ENCODE assay signal across 8 mouse cellular contexts in the genomic region with DNA sequence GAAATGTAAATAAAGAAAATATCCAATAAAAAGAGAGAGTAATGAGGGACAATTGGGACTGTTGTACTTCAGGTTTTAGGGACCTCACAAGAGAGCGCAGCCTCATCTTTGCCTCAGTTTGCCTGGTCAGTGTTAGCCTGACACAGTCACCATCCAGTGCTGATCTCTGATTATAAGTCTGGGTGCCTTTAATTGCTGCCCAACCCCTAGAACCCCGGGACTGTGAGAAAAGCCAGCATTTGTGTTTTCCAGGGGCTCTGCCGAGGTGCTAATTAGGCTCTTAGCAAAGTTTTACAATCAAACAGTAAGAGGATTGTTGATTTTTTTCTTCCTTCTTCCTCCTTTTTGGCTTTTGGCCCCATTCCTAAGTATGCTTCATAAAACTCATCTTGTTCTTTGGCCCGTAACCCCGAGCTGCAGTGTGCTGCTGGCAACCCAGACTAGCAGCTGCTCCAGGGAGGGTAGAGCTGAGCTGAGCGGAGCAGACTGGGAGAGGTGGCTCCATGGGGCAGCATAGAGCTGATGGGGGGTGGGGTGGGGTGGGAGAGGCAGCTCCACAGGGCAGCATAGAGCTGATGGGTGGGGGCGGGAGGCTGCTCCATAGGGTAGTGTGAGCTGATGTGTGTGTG. TPM values are rescaled to one million over a fixed set of nuclear protein-coding genes. Genes with fewer than 3 reads are reported as not detected.
DNase-seq lines count a peak whose midpoint lies in the region; ATAC-seq lines count a peak whose summit lies in the region.

No protein-coding gene starts in this region.

- peak; percentile 11 for DNase-seq in adrenal gland, postnatal 10 days
- DNase-seq in adrenal gland, adult 2 months = no peak
- no peak for DNase-seq in neural tube, embryonic 10.5 days (ENCODE audit: extremely low spot score, low spot score)
- peak; percentile 25 for DNase-seq in lung, postnatal 36 days
- no peak for DNase-seq in MN1 (ENCODE audit: low spot score)

- H3K4me3 ChIP-seq in neural tube, embryonic 13.5 days = no peak overlapping the region
- no peak overlapping the region for H3K4me3 ChIP-seq in intestine, embryonic 15.5 days (replicated peaks)

- peaks cover 23% of the 10 kb centered on the region for H3K4me1 ChIP-seq in neural tube, embryonic 13.5 days (replicated peaks)
- 0 out of 2 replicates have a peak, but pooled peaks cover 3% of the 10 kb centered on the region for H3K4me1 ChIP-seq in intestine, embryonic 15.5 days (replicated peaks)

- H3K27ac ChIP-seq in neural tube, embryonic 13.5 days (replicated peaks) = no peak overlapping the region
- no peak overlapping the region for H3K27ac ChIP-seq in intestine, embryonic 15.5 days

- WGBS in neural tube, embryonic 13.5 days = 25% methylated on average over 6 of the region's 7 CpGs
- WGBS in intestine, embryonic 15.5 days = 18% methylated on average over 6 of the region's 7 CpGs

- H3K9me3 ChIP-seq in neural tube, embryonic 13.5 days = no peaks in the 10 kb centered on the region
- H3K9me3 ChIP-seq in intestine, embryonic 15.5 days = no peaks in the 10 kb centered on the region

- peaks cover 24% of the 10 kb centered on the region for H3K36me3 ChIP-seq in neural tube, embryonic 13.5 days
- H3K36me3 ChIP-seq in intestine, embryonic 15.5 days = no peaks in the 10 kb centered on the region

- H3K4me2 ChIP-seq in neural tube, embryonic 13.5 days = no peak overlapping the region
- H3K4me2 ChIP-seq in intestine, embryonic 15.5 days (replicated peaks) = peak overlapping the region; percentile 12; the same call in 1 of the 2 replicates

- no peaks in the 10 kb centered on the region for H3K27me3 ChIP-seq in neural tube, embryonic 13.5 days
- no peaks in the 10 kb centered on the region for H3K27me3 ChIP-seq in intestine, embryonic 15.5 days (replicated peaks)

- no peak overlapping the region for H3K9ac ChIP-seq in neural tube, embryonic 13.5 days
- H3K9ac ChIP-seq in intestine, embryonic 15.5 days = no peak overlapping the region

- ATAC-seq in neural tube, embryonic 13.5 days (ENCODE audit: low read depth) = peak; percentile 84
- peak; percentile 94 for ATAC-seq in intestine, embryonic 15.5 days
- no peak for ATAC-seq in granulocyte monocyte progenitor cell, adult 5-6 weeks (replicated peaks; ENCODE audit: poor library complexity, severe bottlenecking)

RNA-seq across cellular contexts. Expression of a gene that starts 34.5 kb away (rescaled TPM):
- total RNA-seq in adrenal gland, postnatal 10 days (2021) = 10 to 100 TPM; 13.1 to 17.8 TPM
- 10 to 100 TPM; 29.4 to 30.0 TPM for total RNA-seq in adrenal gland, adult 2 months (2021)
- 20.5 and 25.8 TPM in 2 replicates for polyA plus RNA-seq in adrenal gland, adult 2 months (2012; rRNA removed)
- polyA plus RNA-seq in neural tube, embryonic 13.5 days (2015; fragmentation: Nextera tagmentation; extraction: Ambion mirVana) = 91.6 and 94.2 TPM in 2 replicates
- 1.7 and 2.2 TPM in 2 replicates for polyA plus RNA-seq in intestine, embryonic 15.5 days (2015; fragmentation: Nextera tagmentation; extraction: Ambion mirVana)
- total RNA-seq in granulocyte monocyte progenitor cell, adult 5-6 weeks (2014; fragmentation: Nextera tagmentation) = not detected in 2 replicates
- not detected in 2 replicates for total RNA-seq in granulocyte monocyte progenitor cell, adult 5-6 weeks (2017)

Comparison
In these comparisons a context has a peak if more than half of its experiments do, and no peak if none do; other contexts are left out.
1. DNase-seq: peak in adrenal gland, postnatal 10 days (single experiment) and lung, postnatal 36 days (single experiment); none in adrenal gland, adult 2 months (single experiment), neural tube, embryonic 10.5 days (single experiment) and MN1 (single experiment).
2. RNA of a gene that starts 34.5 kb away (total RNA-seq): 29.4 to 30.0 TPM in adrenal gland, adult 2 months and 13.1 to 17.8 TPM in adrenal gland, postnatal 10 days; not detected in granulocyte monocyte progenitor cell, adult 5-6 weeks; every median in the first group is over 10 times any median in the second.